Mouse (Mus musculus) A20 (cell line): ENCODE data around the gene Insrr.

Experiments used
- DNase-seq: peaks from one replicate; pipeline ENCODE4 v3.0.0-alpha.2; 2011; ENCODE audit warnings: low read depth, low spot score

Insrr gene

DNA sequence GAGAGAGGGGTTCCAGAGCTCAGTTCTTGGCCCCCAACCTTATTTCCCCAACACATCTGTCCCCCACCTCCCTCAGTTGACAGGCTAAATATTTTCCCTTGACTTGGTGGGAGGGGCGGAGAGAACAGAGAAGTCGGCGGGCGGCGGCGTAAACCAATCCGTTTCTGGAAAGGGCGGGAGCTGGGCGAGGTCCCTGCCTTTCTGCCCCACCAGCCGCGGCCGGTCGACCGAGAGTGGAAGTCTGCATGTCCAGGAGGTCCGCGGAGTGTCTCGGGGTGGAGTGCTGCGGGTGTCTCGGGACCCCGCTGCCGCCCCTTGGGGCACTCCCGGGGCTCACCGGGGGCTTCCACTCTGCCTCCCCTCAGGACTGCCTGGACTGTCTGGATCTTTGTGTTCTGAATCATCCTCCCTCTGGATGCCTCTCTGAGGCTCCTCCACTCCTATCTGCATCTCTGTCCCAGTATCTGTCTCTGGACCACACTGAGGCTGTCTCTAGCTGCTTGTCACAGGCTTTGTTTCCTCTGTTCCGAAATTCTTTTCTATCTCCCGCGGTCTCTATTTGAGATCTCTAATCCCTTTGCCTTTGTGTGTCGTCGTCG lies at the start of gene Insrr:
Insrr (plus strand) TSS at position 216 of the 599 bp plus-strand sequence.
- no peak for DNase-seq

DNA sequence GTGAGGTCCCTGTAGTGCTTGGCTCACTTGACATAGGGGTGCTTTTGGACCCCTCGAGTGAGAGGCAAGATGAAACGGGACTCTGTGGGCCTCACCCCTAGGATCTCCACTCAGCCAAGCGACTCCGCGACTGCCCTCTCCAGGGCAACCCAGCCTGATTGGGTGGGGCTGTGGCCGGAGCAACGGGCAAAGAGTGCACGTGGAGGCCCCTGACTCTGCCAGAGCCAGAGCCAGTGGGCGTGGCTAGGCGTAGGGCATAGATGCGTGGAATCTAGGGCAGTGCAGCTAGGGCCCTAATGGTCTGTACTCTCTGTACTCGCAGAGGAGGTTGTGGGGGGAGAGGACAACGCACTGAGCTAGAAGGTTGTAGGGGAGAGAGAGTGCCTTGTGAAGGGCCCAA lies 48.3 kb upstream of the Insrr start, which contains the start of gene Lrrc71:
Lrrc71 (minus strand) TSS at position 195 of the 400 bp plus-strand sequence.
- no peak for DNase-seq

DNA sequence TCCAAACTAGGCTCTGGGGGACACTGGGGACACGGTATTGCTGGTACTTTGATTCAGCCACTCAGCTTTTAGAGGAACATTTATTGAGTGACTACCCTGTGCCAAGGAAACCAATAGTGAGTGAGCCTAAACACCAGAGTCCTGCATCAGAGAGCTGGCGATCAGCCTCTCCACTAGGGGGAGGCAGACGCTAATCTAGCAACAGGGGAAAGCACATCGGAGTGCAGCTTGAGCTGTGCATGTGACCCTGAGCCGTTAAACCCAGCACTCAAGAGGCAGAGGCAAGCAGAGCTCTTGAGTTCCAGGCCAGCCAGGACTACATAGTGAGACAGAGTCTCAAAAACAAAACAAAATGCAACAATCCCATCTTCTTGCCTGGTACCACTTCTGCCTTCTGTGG lies 47.7 kb upstream of the Insrr start:
- DNase-seq = peak; percentile 71

GRCm38 (mm10) chr3:87749977-87750376 lies 46.8 kb upstream of the Insrr start:
- DNase-seq = no peak

DNA sequence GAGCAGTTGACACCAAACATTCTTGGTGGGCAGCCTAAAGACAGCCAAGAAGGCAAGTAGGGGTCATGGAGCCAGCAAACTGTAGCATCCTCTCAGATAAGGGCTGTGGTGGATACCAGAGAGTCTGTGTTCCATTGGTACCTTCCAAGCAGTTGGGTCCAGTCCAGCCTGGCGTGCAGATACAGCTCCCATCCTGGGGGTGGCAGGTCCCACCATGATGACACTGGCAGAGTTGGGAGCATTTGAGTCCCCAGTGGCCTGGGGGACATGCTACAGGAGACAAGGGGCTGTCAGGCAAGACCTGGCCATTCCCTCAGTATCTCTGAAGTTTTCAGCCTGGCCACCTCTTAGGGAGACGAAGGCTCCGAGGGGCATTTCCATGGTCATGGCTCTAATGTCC lies 44.2 kb upstream of the Insrr start:
- no peak for DNase-seq

DNA sequence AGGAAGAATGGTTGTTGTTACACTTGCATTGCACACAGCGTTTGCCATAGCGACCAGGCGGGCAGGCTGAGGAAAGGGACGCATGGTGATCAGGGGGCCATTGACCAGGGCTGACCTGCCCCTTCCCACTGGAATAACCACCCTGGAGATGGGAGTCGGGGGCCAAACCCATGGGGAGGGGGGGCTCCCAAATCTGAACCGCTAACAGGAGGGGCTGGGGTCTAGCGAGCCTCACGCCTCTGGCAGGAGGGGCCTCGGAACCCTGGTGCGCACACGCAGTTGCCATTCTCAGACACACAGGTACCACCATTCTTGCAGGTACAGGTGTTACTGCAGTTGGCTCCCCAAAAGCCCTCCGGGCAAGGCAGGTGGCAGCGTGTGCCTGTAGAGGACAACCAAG lies 42.9 kb upstream of the Insrr start:
- DNase-seq = no peak

- no peak for DNase-seq
Observed at GRCm38 (mm10) chr3:87755964-87756363, 40.8 kb upstream of the Insrr start.

DNA sequence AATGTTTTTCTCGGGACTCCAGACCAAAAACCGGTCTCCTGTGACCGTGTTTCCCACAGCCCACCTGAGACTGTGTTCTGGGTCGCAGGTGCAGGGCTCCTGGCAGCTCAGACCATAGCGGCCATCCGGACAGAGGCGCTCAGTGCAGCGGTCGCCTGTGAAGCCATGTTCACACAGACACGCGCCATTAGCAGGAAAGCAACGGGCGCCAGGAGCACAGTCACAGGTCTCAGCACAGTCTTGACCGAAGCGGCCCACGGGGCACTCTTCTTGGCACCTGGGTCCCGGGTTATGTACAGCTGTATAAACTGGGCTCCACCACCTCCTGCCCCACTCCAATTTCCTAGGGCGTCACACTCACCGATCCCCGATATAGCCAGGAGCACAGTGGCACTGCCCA lies 40.3 kb upstream of the Insrr start:
- DNase-seq = no peak

- peak; percentile 42 for DNase-seq
Observed at GRCm38 (mm10) chr3:87758641-87759040, 38.1 kb upstream of the Insrr start.

- no peak for DNase-seq
Observed at GRCm38 (mm10) chr3:87761408-87762375, 35.1 kb upstream of the Insrr start.

GRCm38 (mm10) chr3:87763202-87763601 lies 33.5 kb upstream of the Insrr start:
- DNase-seq = no peak

- DNase-seq = no peak
Observed at GRCm38 (mm10) chr3:87763683-87764289, 33.0 kb upstream of the Insrr start.

DNA sequence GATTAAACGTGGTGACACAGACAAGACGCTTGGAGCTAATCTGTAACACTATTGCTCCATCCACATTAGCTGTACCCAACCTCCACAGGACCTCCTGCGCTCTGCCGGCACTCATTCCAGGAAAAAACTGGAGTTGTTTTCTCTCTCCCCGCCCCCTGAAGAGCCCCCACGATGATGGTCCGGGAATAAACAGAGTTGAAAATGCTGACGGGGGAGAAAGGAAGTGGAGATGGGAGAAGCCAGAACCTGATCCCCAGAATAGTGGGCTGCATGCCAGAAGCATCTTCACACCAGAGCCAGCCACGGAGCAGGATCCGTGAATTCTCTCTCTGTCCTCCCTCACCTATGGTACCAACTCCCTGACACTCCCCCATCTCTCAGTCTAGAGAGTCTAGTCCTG lies 32.2 kb upstream of the Insrr start:
- DNase-seq = no peak

DNA sequence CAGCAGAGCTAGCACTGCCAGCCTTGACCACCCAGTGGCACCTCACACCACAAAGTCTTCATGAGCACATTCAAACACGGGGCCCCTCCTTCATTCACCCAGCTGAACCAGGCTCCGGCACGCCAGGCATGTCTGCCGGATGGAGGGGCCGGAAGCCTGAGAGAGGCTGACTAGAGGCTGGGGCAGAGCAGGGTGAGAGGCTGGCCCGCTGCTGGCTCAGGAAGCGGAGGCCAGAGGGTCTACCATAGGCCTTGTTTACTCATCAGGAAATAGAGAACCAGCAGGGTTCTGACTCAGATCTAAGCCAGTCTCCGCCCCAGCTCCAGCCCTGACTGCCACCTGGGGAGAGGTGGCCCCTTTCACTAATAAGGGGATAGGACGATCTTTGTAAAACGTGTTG lies 31.7 kb upstream of the Insrr start:
- peak; percentile 39 for DNase-seq

DNA sequence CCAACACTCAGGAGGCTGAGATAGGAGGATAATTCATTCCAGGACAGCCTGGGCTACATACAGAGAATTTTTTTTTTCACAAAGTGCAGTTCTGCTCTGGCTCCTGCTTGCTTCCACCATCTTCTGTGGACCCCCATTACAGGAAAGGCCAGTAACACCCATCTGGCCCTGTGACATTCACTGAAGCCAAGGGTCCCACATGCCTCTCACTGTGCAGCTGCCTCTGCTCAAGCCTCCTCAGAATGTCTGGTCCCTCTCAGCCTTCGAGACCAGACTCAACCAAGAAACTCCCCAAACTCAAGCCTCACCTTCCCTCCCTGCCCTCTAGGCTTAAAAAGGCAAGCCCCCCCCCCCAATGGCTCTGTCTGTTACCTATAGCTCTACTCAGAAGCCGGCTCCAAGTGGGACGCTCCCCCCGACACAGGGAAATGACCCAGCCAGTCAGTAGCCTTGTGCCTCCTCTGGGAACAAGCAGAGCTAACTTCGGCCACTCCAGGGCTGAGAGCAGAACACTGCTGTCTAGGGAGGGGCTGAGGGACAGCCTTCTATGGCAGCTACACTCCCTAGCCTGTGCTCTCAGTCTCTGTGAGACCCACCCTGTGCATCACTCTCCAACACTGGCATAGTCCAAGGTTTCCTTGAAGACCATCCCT lies 31.0 kb upstream of the Insrr start:
- no peak for DNase-seq

GRCm38 (mm10) chr3:87766284-87766667 lies 30.5 kb upstream of the Insrr start:
- no peak for DNase-seq

DNA sequence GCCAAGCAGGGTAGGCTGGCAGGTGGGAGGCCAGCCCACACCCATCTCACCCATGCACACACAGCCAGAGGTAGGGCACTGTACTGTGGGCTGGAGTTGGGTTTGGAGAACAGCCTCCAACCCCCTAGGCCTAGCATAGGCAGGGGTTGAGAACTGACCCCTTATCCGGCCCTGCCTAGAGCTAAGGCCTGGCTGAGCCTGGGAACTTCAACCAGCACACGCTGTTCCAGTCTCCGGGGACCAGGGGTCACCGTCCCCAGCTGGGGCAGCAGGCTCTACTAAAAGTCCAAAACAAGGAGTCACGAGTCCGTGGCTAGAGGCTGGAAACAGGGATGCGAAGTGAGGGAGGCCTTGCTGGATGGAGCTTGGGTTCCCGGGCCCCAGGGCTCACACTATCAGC lies 29.0 kb upstream of the Insrr start:
- DNase-seq = no peak

- DNase-seq = no peak
Observed at GRCm38 (mm10) chr3:87768431-87768830, 28.3 kb upstream of the Insrr start.

- peak; percentile 78 for DNase-seq
Observed at GRCm38 (mm10) chr3:87768844-87769243, 27.9 kb upstream of the Insrr start.

GRCm38 (mm10) chr3:87769506-87769905 lies 27.2 kb upstream of the Insrr start:
- DNase-seq = no peak

DNA sequence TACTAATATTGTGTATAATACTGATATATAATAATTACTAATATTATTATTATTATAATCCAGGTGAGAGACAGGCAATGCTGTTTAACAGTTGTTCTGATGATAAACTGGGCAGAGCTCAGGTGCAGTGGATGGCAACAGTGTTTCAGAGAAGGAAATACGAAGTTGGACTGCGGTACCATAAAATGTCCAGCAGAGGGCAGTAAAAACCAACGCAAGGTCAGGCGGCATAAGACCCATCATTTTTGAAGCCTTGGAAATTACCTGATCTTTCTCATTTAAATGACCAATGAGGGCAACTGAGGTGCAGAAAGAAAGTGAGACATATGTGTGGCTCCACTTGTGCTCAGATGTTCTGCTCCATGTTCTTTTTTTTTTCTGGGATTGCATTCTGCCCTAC lies 26.5 kb upstream of the Insrr start:
- peak; percentile 72 for DNase-seq

- DNase-seq = no peak
Observed at GRCm38 (mm10) chr3:87771088-87771487, 25.7 kb upstream of the Insrr start.
